Mouse (Mus musculus): ENCODE results near the gene Fbxo6. TPM values are rescaled to one million over a fixed set of nuclear protein-coding genes. Genes with fewer than 3 reads are reported as not detected.
"Not testable (repeated sequence)": the region's sequence is repeated elsewhere in the genome, so short reads cannot be mapped to it uniquely, and the experiment has no call there.

The Fbxo6 gene
- total RNA-seq, 2 experiments from 2014 or later: 28.9 to 30.2 TPM

GRCm38 (mm10) chr4:148119578-148119977 is 32.4 kb downstream of the Fbxo6 start:
- H3K27ac ChIP-seq; H3K4me3 ChIP-seq; DNase-seq (ENCODE audit: extremely low spot score in 1 of 2, low spot score in 2 of 2): not testable (repeated sequence)
- TF ChIP-seq CTCF (IDR thresholded peaks at IDR 0.05): peak; percentile 11
- intact Hi-C loops (cut with DNase I): loop anchor here (5.0 kb wide), 1 partner anchor 318 kb away; no protein-coding TSS in a partner anchor

- Histone ChIP-seq H3K4me3 (no peak overlapping the region), H3K27ac (no peak overlapping the region)
- DNase-seq (ENCODE audit: extremely low spot score in 1 of 2, low spot score in 2 of 2): no peak
- TF ChIP-seq CTCF (IDR thresholded peaks at IDR 0.05): peak; percentile 35
- intact Hi-C loops (cut with DNase I): loop anchor here (5.0 kb wide), 1 partner anchor 320 kb away; no protein-coding TSS in a partner anchor
Observed at GRCm38 (mm10) chr4:148117392-148117791, 34.5 kb downstream of the Fbxo6 start.

- TF ChIP-seq CTCF (IDR thresholded peaks at IDR 0.05): peak; percentile 38
- intact Hi-C loops (cut with DNase I): loop anchor here (5.0 kb wide), 1 partner anchor 321 kb away; no protein-coding TSS in a partner anchor
- no peak for DNase-seq (ENCODE audit: extremely low spot score in 1 of 2, low spot score in 2 of 2)
Observed at GRCm38 (mm10) chr4:148116657-148117056, 35.3 kb downstream of the Fbxo6 start.

GRCm38 (mm10) chr4:148115467-148115866 is 36.5 kb downstream of the Fbxo6 start:
- Histone ChIP-seq H3K27ac (no peak overlapping the region), H3K4me3 (no peak overlapping the region)
- intact Hi-C loops (cut with DNase I): loop anchor here (5.0 kb wide), 1 partner anchor 322 kb away; no protein-coding TSS in a partner anchor
- peak; percentile 47 for TF ChIP-seq CTCF (IDR thresholded peaks at IDR 0.05)
- DNase-seq (ENCODE audit: extremely low spot score in 1 of 2, low spot score in 2 of 2): no peak

More at GRCm38 (mm10) chr4:148116657-148117056, 35.3 kb downstream of the Fbxo6 start:
- Histone ChIP-seq H3K27ac (no peak overlapping the region), H3K4me3 (no peak overlapping the region)

- H3K27ac ChIP-seq: no peak overlapping the region
- intact Hi-C loops (cut with DNase I): loop anchor here (1.0 to 5.0 kb wide), 2 partner anchors 53 to 322 kb away; no protein-coding TSS in a partner anchor
- H3K4me3 ChIP-seq: no peak overlapping the region
- DNase-seq (ENCODE audit: extremely low spot score in 1 of 2, low spot score in 2 of 2): peak; percentile 74 to 88
- peak; percentile 90 for TF ChIP-seq CTCF (IDR thresholded peaks at IDR 0.05)
Observed at GRCm38 (mm10) chr4:148114758-148115391, 37.1 kb downstream of the Fbxo6 start.

- TF ChIP-seq CTCF (IDR thresholded peaks at IDR 0.05): no peak
Observed at GRCm38 (mm10) chr4:148112519-148112918, 39.4 kb downstream of the Fbxo6 start.

GRCm38 (mm10) chr4:148109215-148109614 is 42.7 kb downstream of the Fbxo6 start:
- intact Hi-C loops (cut with DNase I): no loop called here
- no peak for DNase-seq (ENCODE audit: extremely low spot score in 1 of 2, low spot score in 2 of 2)
- no peak overlapping the region for H3K4me3 ChIP-seq
- H3K27ac ChIP-seq: no peak overlapping the region
- TF ChIP-seq CTCF (IDR thresholded peaks at IDR 0.05): no peak

More at GRCm38 (mm10) chr4:148112519-148112918, 39.4 kb downstream of the Fbxo6 start:
- Histone ChIP-seq H3K27ac (no peak overlapping the region), H3K4me3 (no peak overlapping the region)
- intact Hi-C loops (cut with DNase I): no loop called here
- no peak for DNase-seq (ENCODE audit: extremely low spot score in 1 of 2, low spot score in 2 of 2)

- intact Hi-C loops (cut with DNase I): no loop called here
- no peak overlapping the region for H3K27ac ChIP-seq
- TF ChIP-seq CTCF (IDR thresholded peaks at IDR 0.05): no peak
- H3K4me3 ChIP-seq: no peak overlapping the region
- no peak for DNase-seq (ENCODE audit: extremely low spot score in 1 of 2, low spot score in 2 of 2)
Observed at GRCm38 (mm10) chr4:148108565-148109100, 43.3 kb downstream of the Fbxo6 start.

- no peak for DNase-seq (ENCODE audit: extremely low spot score in 1 of 2, low spot score in 2 of 2)
- H3K27ac ChIP-seq: no peak overlapping the region
- intact Hi-C loops (cut with DNase I): no loop called here
- H3K4me3 ChIP-seq: no peak overlapping the region
- TF ChIP-seq CTCF (IDR thresholded peaks at IDR 0.05): no peak
Observed at GRCm38 (mm10) chr4:148107621-148108291, 44.2 kb downstream of the Fbxo6 start.

GRCm38 (mm10) chr4:148104146-148104545 is 47.8 kb downstream of the Fbxo6 start:
- Histone ChIP-seq H3K27ac (no peak overlapping the region), H3K4me3 (no peak overlapping the region)
- DNase-seq (ENCODE audit: extremely low spot score in 1 of 2, low spot score in 2 of 2): no peak
- intact Hi-C loops (cut with DNase I): no loop called here
- TF ChIP-seq CTCF (IDR thresholded peaks at IDR 0.05): no peak

- Histone ChIP-seq H3K27ac (no peak overlapping the region; the same call in 1 of the 2 replicates), H3K4me3 (peak overlapping the region; percentile 38)
- intact Hi-C loops (cut with DNase I): no loop called here
- peak; percentile 74 for TF ChIP-seq CTCF (IDR thresholded peaks at IDR 0.05)
- peak; percentile 71 to 77 for DNase-seq (ENCODE audit: extremely low spot score in 1 of 2, low spot score in 2 of 2)
Observed at GRCm38 (mm10) chr4:148101801-148102527, 50.0 kb downstream of the Fbxo6 start.

All from left cerebral cortex, adult 2 months (tissue).